Mouse (Mus musculus): ENCODE data around the gene Slco1c1. TPM values are rescaled to one million over a fixed set of nuclear protein-coding genes. Genes with fewer than 3 reads are reported as not detected.

Slco1c1 gene
- total RNA-seq (2022) = under 1 TPM; 0.13 to 0.80 (median 0.46) TPM

DNA sequence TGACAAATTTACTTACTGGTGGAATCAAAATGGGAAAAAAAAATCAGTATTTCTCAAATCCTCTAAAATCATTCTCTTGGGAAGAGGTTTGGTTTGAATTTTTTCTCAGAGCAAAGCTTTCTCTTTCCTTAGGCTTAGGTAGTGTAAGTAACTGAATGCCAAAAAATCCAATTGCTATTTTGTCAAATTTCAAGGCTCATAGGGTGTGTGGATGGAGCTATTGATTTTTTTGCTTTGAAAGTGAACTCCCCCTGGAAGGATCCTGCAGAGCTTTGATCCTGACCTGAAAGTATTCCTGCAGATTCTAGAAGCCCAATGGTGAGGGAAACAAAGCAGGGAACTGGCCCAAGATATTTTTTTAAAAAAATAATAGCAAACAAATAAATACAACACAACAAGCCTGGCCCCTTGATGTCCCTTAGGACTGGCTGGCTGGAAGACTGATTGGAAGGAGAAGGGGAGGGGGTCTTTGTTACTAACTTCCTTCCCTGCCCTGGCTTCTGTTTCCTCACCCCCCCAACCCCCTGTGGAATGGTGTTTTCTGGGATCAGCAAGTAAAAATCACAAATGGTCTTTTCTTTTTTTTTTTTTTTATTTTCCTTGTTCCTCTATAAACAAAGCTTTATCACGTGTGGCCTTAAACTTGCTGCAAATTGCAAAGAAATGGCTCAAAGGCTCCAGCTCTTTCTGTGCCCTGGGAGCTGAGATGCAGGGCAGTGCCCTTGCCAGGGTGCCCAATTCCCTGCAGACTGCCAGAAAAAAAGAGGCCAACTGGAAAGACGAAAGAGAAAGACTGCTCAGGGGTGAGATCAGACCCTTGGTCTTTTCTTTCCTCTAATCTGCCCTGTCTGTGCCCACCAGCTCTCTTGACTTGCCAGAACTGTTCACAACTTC, at the start of gene Slco1c1:
Gene Slco1c1, plus strand, starts transcription at position 622 of the 894 bp plus-strand sequence.
- no peak for DNase-seq

DNA sequence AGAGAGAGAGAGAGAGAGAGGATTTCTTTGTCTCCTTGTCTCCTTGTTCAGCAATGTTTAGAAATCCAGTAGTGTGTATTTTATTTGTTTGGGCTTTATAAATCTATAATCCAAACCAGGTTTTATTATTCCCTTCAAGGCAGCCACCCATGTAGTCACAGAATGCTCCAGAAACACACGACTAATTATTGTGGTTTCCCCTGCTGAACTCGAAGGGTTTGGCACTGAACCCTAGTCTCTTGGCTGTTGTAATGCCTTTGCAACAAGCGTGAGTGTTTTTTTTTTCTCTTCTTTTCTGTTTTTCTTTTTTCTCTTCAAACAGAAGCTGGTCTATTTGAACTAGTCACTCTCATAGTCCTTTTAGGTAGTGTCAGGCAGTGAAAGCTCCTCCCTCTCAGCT, 49.5 kb upstream of the Slco1c1 start:
- DNase-seq = no peak

DNA sequence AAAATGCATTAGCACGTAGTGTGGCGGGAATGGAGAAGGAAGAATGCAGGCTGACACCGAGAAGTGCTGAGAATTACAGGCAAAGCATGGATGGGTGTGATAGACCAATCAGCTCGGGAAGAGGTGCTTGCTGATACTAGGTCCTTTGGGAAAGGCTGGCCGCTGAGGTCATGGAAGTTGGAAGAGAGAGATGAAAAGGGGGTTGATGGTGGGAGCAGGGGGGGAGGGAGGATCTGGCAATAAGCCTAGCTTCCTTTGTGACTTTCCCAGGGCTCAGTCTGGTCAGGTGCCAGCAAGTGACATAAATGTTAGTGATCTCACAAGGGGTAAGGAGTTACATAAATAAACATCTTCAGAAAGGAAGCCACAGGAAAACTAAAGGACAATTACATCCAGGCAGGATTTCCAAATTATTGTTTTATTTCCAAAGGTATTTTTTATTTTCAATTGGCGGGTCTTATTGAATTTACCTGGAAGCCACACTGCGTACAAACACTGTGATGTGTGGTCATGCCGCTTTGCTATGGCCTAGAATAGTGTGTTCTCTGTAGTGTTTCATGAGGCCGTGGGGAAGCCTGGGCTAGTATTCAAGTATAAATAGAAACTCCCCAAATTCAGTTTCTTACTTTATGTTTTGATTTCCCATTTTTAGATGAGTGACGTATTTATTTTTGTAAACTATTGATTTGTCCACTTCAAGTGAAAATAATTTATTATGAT, 38.7 kb upstream of the Slco1c1 start:
- no peak for DNase-seq

- no peak for DNase-seq
Measured at GRCm38 (mm10) chr6:141487266-141487665, 36.9 kb upstream of the Slco1c1 start.

DNA sequence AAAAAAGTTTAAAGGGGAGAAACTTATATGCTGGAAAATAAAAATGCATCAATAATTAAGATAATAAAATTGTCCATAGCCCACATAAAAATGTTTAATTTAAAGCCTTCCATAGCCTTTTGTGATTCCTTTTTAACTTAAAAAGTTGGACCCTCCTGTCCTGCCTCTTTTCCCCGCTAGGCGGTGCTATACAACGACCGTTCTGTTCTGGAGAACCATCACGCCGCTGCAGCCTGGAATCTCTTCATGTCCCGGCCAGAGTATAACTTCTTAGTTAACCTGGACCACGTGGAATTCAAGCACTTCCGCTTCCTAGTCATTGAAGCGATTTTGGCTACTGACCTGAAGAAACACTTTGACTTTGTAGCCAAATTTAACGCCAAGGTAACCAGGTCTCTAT, 35.5 kb upstream of the Slco1c1 start:
- no peak for DNase-seq

GRCm38 (mm10) chr6:141494909-141495308, 29.3 kb upstream of the Slco1c1 start:
- no peak for DNase-seq

DNA sequence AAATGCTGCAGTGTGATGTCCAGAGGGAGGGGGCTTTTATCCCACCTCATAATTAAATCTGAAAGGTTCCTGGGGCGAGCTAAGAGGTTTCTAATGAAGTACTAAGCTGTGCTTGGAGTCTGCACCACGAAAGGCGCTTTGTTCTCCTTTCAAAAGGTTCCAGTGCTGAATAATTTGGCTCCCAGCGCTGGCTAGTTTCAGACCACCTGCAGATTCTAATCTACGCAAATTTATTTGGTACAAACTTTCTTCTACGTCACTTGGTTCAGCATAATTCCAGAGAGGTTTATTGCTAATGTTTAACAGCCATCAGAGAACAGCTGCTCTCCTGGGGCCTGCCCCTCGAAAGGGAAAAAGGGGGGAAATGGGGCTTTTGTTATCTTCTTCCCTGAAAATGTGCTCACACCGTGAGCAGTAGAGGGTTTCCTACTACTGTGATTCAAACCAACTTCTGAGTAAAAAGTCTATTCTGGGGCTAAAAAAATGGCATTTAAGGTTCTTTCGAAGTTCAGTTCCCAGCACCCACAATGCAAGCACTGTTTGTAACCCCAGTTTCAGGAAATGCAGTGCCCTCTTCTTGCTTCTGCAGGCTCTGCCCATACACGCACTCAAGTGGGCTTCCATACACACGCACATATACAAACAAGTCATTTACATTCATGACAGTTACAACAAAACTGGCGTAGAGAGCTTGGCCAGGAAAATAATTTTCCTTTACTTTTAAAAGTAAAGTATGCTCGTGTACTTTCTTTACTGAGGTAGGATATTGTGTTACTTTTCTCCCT, 28.3 kb upstream of the Slco1c1 start:
- no peak for DNase-seq

- no peak for DNase-seq
Measured at GRCm38 (mm10) chr6:141499511-141499910, 24.7 kb upstream of the Slco1c1 start.

DNA sequence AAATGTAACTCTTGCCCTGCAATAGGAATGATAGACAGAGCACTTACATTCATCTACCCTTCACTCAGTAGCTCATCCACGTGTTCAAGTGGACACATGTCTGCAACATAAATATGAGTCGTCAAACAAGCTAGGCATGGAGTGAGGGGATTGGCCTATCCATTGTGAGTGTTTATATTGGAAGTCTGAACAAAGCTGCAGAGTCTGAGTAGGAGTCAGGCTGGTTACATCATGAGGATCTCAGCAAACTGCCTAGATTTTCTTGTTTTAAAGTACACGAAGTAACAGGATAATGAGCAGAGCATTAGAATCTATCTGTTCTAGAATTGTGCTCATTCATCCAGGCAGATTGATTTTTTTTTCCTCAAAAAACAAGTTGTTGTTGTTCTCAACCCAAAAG, 23.0 kb upstream of the Slco1c1 start:
- DNase-seq = no peak

DNA sequence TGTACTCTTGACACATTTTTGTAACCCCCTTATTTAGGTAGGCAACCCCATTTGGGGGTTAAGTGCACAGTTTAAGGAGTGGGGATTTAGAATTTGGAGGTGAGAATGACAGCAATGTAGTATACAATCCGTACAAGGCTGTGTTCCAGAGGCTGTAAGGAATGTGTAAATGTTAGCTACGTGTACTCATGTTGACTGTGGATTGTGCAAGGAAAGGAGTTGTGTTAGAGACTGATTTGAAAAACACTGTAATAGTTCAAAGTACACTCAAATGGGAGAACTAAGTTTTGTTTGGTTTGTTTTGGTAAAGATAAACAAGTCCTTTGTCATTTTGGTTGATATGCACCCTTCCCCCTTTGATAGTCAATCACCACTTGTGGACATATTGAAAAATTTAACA, 1.6 kb upstream of the Slco1c1 start:
- no peak for DNase-seq

- DNase-seq = no peak
Measured at GRCm38 (mm10) chr6:141525787-141526186, 1.6 kb downstream of the Slco1c1 start.

DNA sequence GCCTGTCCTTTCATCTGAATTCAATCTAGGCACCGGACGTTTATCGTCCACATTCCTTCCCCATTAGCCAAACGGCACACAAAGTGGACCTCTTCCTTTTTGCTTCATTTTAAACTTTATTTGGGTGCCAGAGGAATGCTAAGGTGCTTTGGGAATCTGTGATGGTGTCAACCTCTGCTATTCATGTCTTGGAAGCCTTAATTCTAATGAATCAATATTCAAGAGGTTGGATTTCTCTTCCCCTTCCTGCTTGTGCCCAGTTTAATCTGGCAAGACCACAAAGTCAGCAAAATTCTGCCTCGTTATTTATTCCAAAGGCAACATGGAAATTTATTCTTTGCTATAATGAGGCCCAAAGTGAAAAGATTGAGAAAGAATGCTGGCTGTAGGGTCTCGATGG, 6.7 kb downstream of the Slco1c1 start:
- no peak for DNase-seq

DNA sequence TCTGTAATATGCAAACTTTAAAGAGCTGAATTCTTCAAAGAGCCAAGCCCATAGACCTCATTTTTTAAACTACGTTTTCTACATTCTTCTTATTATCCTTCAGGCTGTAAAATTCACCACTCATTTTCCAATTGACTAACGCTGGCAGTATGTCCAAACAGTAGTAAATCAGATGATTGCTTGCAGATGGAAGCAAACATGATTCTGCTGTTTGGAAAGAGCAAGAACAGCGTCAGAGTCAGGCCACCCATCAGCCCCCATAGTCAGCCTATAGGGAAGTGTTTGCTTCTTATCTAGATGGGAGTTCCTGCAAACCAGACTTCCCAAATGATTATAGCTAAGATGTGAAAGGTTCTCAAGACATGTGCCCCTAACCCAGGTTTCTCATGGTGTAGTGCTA, 13.1 kb downstream of the Slco1c1 start:
- no peak for DNase-seq

- DNase-seq = no peak
Measured at GRCm38 (mm10) chr6:141541136-141541535, 17.0 kb downstream of the Slco1c1 start.

- DNase-seq = no peak
Measured at GRCm38 (mm10) chr6:141543344-141543743, 19.2 kb downstream of the Slco1c1 start.

- DNase-seq = no peak
Measured at GRCm38 (mm10) chr6:141558118-141558517, 34.0 kb downstream of the Slco1c1 start.

DNA sequence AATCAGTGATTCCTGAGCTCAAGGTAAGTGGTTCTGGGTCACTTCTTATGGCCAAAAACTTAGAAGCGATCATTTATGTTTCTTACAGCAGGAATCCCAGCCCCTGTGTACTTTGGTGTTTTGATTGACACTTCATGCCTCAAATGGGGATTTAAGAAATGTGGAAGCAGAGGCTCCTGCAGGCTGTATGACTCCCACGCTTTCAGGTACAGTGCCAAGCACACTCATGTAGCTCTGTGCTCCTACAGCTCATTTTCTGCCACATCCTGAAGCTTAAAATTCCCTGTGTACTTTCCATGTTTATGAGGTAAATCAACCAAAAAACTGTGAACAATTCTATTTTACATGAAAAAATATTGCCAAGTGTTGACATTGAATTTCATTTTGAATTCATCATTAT, 43.2 kb downstream of the Slco1c1 start:
- no peak for DNase-seq

DNA sequence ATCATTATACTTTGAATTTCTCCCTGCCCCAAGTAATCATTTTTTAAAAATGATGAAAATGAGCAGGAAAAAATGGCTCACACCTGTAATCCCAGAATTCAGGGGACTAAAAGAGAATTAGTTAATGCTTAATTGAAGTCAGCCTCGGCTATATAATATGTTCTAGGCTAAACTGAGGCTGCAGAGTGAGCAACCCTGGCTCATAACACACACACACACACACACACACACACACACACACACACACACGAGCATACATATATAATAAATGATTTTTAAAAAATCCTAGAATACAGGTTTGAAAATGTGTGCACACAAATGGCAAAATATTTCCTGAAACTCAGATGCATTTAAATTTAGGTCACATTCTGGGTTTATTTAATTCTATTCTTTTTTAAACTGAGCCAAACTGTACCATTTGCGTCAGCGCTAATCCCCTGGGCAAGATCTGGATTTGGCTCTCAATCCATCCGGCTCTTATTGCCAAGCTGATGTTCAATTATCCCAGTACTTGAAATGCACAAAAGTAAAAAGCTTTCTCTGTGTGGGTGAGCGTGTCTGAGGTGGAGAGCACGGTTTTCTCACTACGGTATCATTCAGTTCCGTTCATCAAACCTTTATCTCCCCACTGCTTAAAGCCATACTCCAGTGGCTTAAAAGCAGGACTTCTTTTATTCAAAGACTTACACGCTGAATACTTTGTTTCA, 43.8 kb downstream of the Slco1c1 start:
- DNase-seq = no peak

DNA sequence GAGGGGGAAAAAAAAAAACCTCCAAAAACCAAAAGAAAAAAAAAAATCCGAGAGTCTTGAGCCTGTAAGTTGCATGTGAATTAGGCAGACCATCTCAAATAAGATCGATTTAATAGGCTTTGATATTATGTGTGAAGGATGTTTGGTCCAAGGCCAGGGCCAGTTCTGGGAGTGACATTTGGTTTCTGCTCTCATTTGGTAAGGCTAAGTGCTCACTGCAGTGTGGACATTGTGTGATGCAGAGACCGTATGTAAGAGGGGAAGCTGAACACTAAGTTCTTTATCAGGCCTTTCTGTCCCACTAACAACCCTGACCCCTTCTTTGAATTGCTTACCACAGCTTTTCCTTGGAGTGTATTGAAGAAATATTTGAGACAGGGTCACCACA, 44.4 kb downstream of the Slco1c1 start:
- no peak for DNase-seq

DNA sequence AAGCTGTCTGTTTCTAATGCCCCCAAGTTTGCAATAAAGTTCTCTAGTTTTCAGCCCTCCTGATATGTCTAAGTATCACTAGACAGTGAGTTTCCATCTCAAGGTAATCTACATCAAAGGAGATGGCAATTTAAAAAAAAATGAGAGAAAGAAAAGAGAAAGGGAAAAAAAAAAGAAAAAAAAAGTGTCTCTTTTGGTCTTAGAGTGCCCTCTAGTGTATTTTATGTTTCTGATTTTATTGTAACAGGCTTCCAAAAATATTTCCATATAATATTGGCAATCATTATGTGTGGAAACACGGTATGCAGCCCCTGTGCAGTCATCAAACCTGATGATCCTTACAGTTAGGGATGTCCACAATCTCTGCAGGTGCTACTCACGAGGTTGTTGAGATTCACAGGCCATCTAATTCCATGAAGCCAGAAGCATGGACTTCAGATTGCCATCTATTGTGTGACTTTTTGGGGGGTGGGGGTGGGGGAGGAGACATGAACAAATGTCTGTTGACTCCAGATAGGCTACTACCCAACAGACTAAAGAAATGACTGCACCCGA, 52.6 kb downstream of the Slco1c1 start:
- DNase-seq = no peak

- no peak for DNase-seq
Measured at GRCm38 (mm10) chr6:141584791-141585403, 60.7 kb downstream of the Slco1c1 start.

GRCm38 (mm10) chr6:141590002-141590401, 65.8 kb downstream of the Slco1c1 start:
- no peak for DNase-seq

All from adrenal gland, adult 8-10 months (tissue).